Mouse (Mus musculus) stomach, embryonic 15.5 days (tissue): ENCODE data around the gene Qrich2. TPM values are rescaled to one million over a fixed set of nuclear protein-coding genes. Genes with fewer than 3 reads are reported as not detected.
"Not testable (repeated sequence)": the region's sequence is repeated elsewhere in the genome, so short reads cannot be mapped to it uniquely, and the experiment has no call there.

Experiments used
- ATAC-seq: fragments of 200-750 bp; cut with Nextera tagmentation; 2 replicates; pipeline ENCODE4 v1.8.0; 2017; ENCODE audit warnings: low read depth, moderate number of reproducible peaks, moderate TSS enrichment; ENCODE audit not compliant: insufficient read depth, low FRiP score
- H3K27ac ChIP-seq: fragments of 300-500 bp; sonication (generic); 2 replicates; pipeline ENCODE4 v1.5.1; 2015; ENCODE audit warnings: mild to moderate bottlenecking, inconsistent platforms
- H3K27me3 ChIP-seq: fragments of 300-500 bp; sonication (generic); replicated peaks from 2 replicates; pipeline ENCODE4 v1.6.1; 2015; ENCODE audit warnings: inconsistent platforms
- H3K36me3 ChIP-seq: fragments of 300-500 bp; sonication (generic); 2 replicates; pipeline ENCODE4 v1.6.1; 2015; ENCODE audit warnings: inconsistent platforms
- H3K4me1 ChIP-seq: fragments of 300-500 bp; sonication (generic); 2 replicates; pipeline ENCODE4 v1.6.1; 2015; ENCODE audit warnings: inconsistent platforms
- H3K4me2 ChIP-seq: fragments of 300-500 bp; sonication (generic); 2 replicates; pipeline ENCODE4 v1.6.1; 2015; ENCODE audit warnings: mild to moderate bottlenecking, inconsistent platforms
- H3K4me3 ChIP-seq: fragments of 300-500 bp; sonication (generic); replicated peaks from 2 replicates; pipeline ENCODE4 v1.5.1; 2015; ENCODE audit warnings: inconsistent platforms
- H3K9ac ChIP-seq: fragments of 300-500 bp; sonication (generic); 2 replicates; pipeline ENCODE4 v1.6.1; 2015; ENCODE audit warnings: inconsistent platforms
- H3K9me3 ChIP-seq: fragments of 300-500 bp; sonication (generic); 2 replicates; pipeline ENCODE4 v1.6.1; 2016; ENCODE audit warnings: inconsistent platforms
- WGBS: fragments of 180-500 bp; shearing (Covaris S2); methylation state at CpG from one replicate; pipeline ENCODE4 v1.1.7; 2015; 5-methylcytosine and 5-hydroxymethylcytosine counted together
- polyA plus RNA-seq: library from polyadenylated mRNA; unstranded; fragments of >200 nt; fragmentation: Nextera tagmentation; extraction: Ambion mirVana; gene quantifications from 2 replicates; pipeline ENCODE4 v1.2.1, GENCODE M21; 2015

Qrich2 gene
- polyA plus RNA-seq, 1 experiment from 2014 or later, result 0.50 TPM

DNA sequence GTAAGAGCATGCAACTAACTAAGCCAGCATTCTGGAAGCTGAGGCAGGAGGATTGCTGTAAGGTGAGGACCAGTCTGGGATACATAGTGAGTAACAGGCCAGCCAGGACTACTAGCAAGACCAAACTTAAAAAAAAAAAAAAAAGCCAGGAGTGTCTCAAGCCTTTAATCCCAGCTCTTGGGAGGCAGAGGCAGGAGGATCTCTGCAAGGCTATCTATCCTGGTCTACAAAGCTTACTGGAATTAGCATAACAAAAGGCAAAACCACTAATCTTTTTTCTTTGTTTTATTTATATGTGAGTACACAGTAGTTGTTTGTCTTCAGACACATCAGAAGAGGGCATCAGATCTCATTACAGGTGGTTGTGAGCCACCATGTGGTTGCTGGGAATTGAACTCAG lies 22.2 kb upstream of the Qrich2 start:
- H3K27me3 ChIP-seq, result no peaks in the 10 kb centered on the region
- no peak overlapping the region for H3K9ac ChIP-seq
- no peaks in the 10 kb centered on the region for H3K9me3 ChIP-seq
- peaks cover 27% of the 10 kb centered on the region; the same call in 1 of the 2 replicates for H3K36me3 ChIP-seq
- H3K4me2 ChIP-seq, result no peak overlapping the region
- peaks cover 12% of the 10 kb centered on the region for H3K4me1 ChIP-seq
- ATAC-seq, result no peak
- no peak overlapping the region for H3K4me3 ChIP-seq
- H3K27ac ChIP-seq, result no peak overlapping the region

GRCm38 (mm10) chr11:116484261-116484660 lies 18.2 kb upstream of the Qrich2 start:
- Histone ChIP-seq H3K9ac (no peak overlapping the region), H3K4me2 (no peak overlapping the region), H3K4me1 (peaks cover 2% of the 10 kb centered on the region; the same call in 1 of the 2 replicates), H3K27me3 (no peaks in the 10 kb centered on the region), H3K4me3 (no peak overlapping the region), H3K27ac (no peak overlapping the region), H3K9me3 (no peaks in the 10 kb centered on the region), H3K36me3 (peaks cover 41% of the 10 kb centered on the region)
- 80% methylated on average over 8 of the region's 8 CpGs for WGBS
- ATAC-seq, result no peak

- Histone ChIP-seq H3K36me3 (peaks cover 55% of the 10 kb centered on the region), H3K27me3 (no peaks in the 10 kb centered on the region), H3K4me3 (no peak overlapping the region), H3K4me2 (no peak overlapping the region), H3K9me3 (no peaks in the 10 kb centered on the region), H3K4me1 (no peaks in the 10 kb centered on the region; the same call in 1 of the 2 replicates), H3K9ac (no peak overlapping the region), H3K27ac (no peak overlapping the region)
- ATAC-seq, result no peak
- WGBS, result 91% methylated on average over 7 of the region's 7 CpGs
These were observed 15.7 kb upstream of the Qrich2 start for GRCm38 (mm10) chr11:116481776-116482175.

DNA sequence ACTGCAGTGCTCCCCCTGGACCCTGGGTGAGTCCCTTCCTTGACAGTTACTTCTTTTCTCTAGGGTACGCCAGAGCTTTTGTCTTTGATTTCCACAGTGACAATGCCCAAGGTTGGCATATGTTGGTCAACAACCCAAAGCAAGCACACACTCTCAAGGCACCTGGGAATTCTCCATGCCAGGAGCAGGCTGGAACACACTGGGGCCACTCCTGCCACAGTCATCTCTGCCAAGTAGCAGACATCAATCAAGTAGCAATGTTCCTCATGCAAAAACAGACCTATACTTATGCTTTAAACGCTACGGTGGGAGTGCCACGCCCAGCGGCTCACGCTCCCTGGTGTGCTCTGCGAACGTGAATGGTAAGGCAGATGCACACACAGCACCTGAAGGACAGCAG lies 14.9 kb upstream of the Qrich2 start:
- H3K27ac ChIP-seq, result no peak overlapping the region
- ATAC-seq, result no peak
- WGBS, result 94% methylated on average over 8 of the region's 8 CpGs
- peaks cover 52% of the 10 kb centered on the region for H3K36me3 ChIP-seq
- no peaks in the 10 kb centered on the region for H3K27me3 ChIP-seq
- no peak overlapping the region for H3K4me2 ChIP-seq
- no peaks in the 10 kb centered on the region; the same call in 1 of the 2 replicates for H3K4me1 ChIP-seq
- no peak overlapping the region for H3K4me3 ChIP-seq
- no peaks in the 10 kb centered on the region for H3K9me3 ChIP-seq
- H3K9ac ChIP-seq, result no peak overlapping the region

DNA sequence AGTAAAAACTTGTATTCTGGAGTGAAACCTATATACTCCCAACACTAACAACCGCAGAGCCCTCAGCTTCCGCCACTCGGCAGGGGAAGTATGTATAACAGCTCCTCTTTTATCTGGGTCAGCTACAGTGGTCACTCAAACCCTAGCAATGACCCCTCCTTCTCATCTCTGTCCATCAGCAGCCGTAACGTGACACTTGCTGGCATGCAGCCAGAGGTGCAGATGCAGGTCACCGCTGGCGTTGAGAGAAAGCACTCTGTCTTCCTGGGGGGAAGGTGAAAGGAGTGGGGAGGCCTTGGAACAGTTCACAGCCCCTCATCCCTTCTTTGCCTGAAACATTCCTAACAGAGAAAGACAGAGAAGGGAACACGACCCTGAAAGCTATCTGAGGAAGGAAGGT lies 13.8 kb upstream of the Qrich2 start:
- Histone ChIP-seq H3K9me3 (no peaks in the 10 kb centered on the region), H3K9ac (no peak overlapping the region), H3K27me3 (no peaks in the 10 kb centered on the region), H3K27ac (no peak overlapping the region), H3K4me3 (no peak overlapping the region), H3K4me1 (no peaks in the 10 kb centered on the region; the same call in 1 of the 2 replicates), H3K36me3 (peaks cover 46% of the 10 kb centered on the region), H3K4me2 (no peak overlapping the region)
- no peak for ATAC-seq
- 50% methylated on average over 8 of the region's 8 CpGs for WGBS

GRCm38 (mm10) chr11:116478978-116479377 lies 12.9 kb upstream of the Qrich2 start:
- 84% methylated on average over 7 of the region's 7 CpGs for WGBS
- no peaks in the 10 kb centered on the region for H3K9me3 ChIP-seq
- H3K27ac ChIP-seq, result no peak overlapping the region
- H3K36me3 ChIP-seq, result peaks cover 47% of the 10 kb centered on the region
- H3K4me1 ChIP-seq, result no peaks in the 10 kb centered on the region; the same call in 1 of the 2 replicates
- no peak for ATAC-seq
- no peak overlapping the region for H3K4me3 ChIP-seq
- no peaks in the 10 kb centered on the region for H3K27me3 ChIP-seq
- H3K9ac ChIP-seq, result no peak overlapping the region
- H3K4me2 ChIP-seq, result no peak overlapping the region

GRCm38 (mm10) chr11:116477160-116477759 lies 11.2 kb upstream of the Qrich2 start:
- no peak overlapping the region for H3K9ac ChIP-seq
- ATAC-seq, result no peak
- H3K4me3 ChIP-seq, result no peak overlapping the region
- WGBS, result 92% methylated on average over 15 of the region's 15 CpGs
- peaks cover 58% of the 10 kb centered on the region for H3K36me3 ChIP-seq
- H3K4me1 ChIP-seq, result no peaks in the 10 kb centered on the region; the same call in 1 of the 2 replicates
- H3K9me3 ChIP-seq, result no peaks in the 10 kb centered on the region
- no peaks in the 10 kb centered on the region for H3K27me3 ChIP-seq
- H3K27ac ChIP-seq, result no peak overlapping the region
- no peak overlapping the region for H3K4me2 ChIP-seq

DNA sequence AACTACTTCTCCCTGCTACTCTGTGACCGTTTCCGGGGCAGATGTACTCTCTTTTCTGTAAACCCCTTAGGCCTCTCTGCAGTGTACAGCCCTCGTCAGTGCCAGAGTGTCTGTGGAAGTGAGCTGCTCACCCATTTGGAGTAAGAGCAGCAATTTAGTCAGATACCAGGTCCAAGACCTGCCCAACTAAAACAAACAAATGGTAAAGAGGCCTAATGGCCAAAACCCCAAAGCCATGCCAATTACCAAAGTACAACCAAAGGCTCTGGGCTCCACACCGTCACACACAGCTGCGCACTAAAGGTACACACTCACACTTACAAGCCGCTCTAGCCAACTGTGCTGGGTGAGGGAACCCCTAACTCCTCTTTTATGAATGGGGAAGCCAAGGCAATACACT lies 10.7 kb upstream of the Qrich2 start:
- no peak overlapping the region for H3K4me2 ChIP-seq
- no peaks in the 10 kb centered on the region for H3K27me3 ChIP-seq
- H3K9ac ChIP-seq, result no peak overlapping the region
- H3K4me3 ChIP-seq, result no peak overlapping the region
- WGBS, result 88% methylated on average over 6 of the region's 6 CpGs
- H3K27ac ChIP-seq, result no peak overlapping the region
- H3K36me3 ChIP-seq, result peaks cover 64% of the 10 kb centered on the region
- ATAC-seq, result no peak
- no peaks in the 10 kb centered on the region for H3K9me3 ChIP-seq
- H3K4me1 ChIP-seq, result no peaks in the 10 kb centered on the region; the same call in 1 of the 2 replicates

DNA sequence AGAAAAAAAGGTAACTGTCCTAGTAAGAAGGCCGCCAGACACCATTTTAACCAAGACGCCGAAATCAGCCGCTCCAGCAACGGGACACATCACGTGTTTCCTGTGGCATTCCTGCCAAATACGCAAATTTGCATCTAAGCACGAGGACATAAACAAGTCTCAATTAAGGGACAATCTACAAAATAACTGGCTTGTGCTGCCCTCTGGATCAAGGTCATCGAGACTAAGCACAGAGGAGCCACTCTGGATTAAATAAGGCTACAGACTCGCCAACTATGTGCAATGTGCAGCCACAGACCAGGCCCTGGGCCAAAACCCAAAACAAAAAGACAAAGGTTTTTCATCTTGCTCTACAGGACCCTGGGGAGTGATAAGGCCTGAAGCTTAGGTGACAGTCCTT lies 10.0 kb upstream of the Qrich2 start:
- WGBS, result 93% methylated on average over 10 of the region's 10 CpGs
- H3K36me3 ChIP-seq, result peaks cover 63% of the 10 kb centered on the region
- no peak for ATAC-seq

GRCm38 (mm10) chr11:116472275-116472674 lies 6.2 kb upstream of the Qrich2 start:
- H3K4me3 ChIP-seq, result no peak overlapping the region
- H3K4me2 ChIP-seq, result no peak overlapping the region
- ATAC-seq, result no peak
- H3K27me3 ChIP-seq, result no peaks in the 10 kb centered on the region
- no peaks in the 10 kb centered on the region for H3K4me1 ChIP-seq
- peaks cover 53% of the 10 kb centered on the region for H3K36me3 ChIP-seq
- no peak overlapping the region for H3K9ac ChIP-seq
- no peaks in the 10 kb centered on the region for H3K9me3 ChIP-seq
- no peak overlapping the region for H3K27ac ChIP-seq
- 73% methylated on average over 4 of the region's 4 CpGs for WGBS

More for the DNA sequence above, 10.0 kb upstream of the Qrich2 start:
- H3K27me3 ChIP-seq, result no peaks in the 10 kb centered on the region
- H3K4me1 ChIP-seq, result no peaks in the 10 kb centered on the region; the same call in 1 of the 2 replicates
- H3K4me3 ChIP-seq, result no peak overlapping the region
- H3K9ac ChIP-seq, result no peak overlapping the region
- H3K4me2 ChIP-seq, result no peak overlapping the region
- H3K9me3 ChIP-seq, result no peaks in the 10 kb centered on the region
- no peak overlapping the region for H3K27ac ChIP-seq

GRCm38 (mm10) chr11:116470896-116471295 lies 4.9 kb upstream of the Qrich2 start:
- 84% methylated on average over 4 of the region's 4 CpGs for WGBS
- no peaks in the 10 kb centered on the region for H3K9me3 ChIP-seq
- peaks cover 49% of the 10 kb centered on the region for H3K36me3 ChIP-seq

DNA sequence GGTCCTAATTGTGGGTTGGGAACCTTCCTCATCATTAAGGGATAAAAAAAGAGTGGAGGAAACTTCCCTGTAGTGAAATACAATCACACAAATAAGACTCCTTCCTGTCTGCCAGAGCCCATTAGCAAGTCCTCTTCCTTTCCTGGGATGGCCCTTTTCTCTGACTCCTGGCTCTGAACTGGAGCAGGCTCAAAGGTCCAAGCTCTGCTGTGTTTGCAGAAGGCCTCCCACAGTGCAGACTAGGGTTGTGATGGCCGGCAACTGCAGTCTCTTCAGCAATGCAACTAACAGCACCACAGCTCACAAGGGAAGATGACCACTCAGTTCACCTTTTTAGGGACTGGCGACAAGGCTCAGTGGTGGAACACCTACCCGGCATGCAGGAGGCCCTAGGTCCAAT lies 4.2 kb upstream of the Qrich2 start:
- H3K27me3 ChIP-seq, result no peaks in the 10 kb centered on the region
- no peak overlapping the region for H3K27ac ChIP-seq
- no peaks in the 10 kb centered on the region for H3K4me1 ChIP-seq
- H3K9me3 ChIP-seq, result no peaks in the 10 kb centered on the region
- no peak overlapping the region for H3K4me2 ChIP-seq
- H3K36me3 ChIP-seq, result peaks cover 48% of the 10 kb centered on the region
- 88% methylated on average over 3 of the region's 3 CpGs for WGBS
- no peak overlapping the region for H3K4me3 ChIP-seq
- no peak overlapping the region for H3K9ac ChIP-seq
- no peak for ATAC-seq

More at GRCm38 (mm10) chr11:116470896-116471295, 4.9 kb upstream of the Qrich2 start:
- no peak overlapping the region for H3K4me2 ChIP-seq
- no peaks in the 10 kb centered on the region for H3K27me3 ChIP-seq
- H3K27ac ChIP-seq, result no peak overlapping the region
- no peak for ATAC-seq
- H3K9ac ChIP-seq, result no peak overlapping the region
- H3K4me1 ChIP-seq, result no peaks in the 10 kb centered on the region
- H3K4me3 ChIP-seq, result no peak overlapping the region

DNA sequence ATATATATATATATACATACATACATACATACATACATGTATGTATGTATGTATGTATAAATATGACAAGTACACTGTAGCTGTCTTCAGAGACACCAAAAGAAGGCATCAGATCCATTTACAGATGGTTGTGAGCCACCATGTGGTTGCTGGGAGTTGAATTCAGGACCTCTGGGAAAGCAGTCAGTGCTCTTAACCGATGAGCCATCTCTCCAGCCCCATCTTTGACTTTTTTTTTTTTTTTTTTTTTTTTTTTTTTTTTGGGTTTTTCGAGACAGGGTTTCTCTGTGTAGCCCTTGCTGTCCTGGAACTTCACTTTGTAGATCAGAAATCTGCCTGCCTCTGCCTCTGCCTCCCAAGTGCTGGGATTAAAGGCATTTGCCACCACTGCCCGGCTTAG lies 2.3 kb upstream of the Qrich2 start:
- H3K27me3 ChIP-seq, H3K4me3 ChIP-seq, H3K9ac ChIP-seq, H3K27ac ChIP-seq, ATAC-seq, H3K4me1 ChIP-seq, H3K4me2 ChIP-seq, H3K9me3 ChIP-seq: not testable (repeated sequence)
- WGBS, result 66% methylated on average over 3 of the region's 3 CpGs
- H3K36me3 ChIP-seq, result peaks cover 33% of the 10 kb centered on the region
